In genomic region chr3:154183957-154184356, GRCm38 (mm10) we compare ENCODE assay signal across 15 mouse cellular contexts.
"Had no signal": no experiment of that assay in that cellular context is flagged by ENCODE, and none has a peak within 500 bp of the region (broad histone marks: within the 10 kb centered on the region; RNA-seq: fewer than 3 reads in every experiment).

No protein-coding gene starts in this region.

- H3K4me1 ChIP-seq: liver, embryonic 15.5 days; stomach, embryonic 15.5 days had no signal

- DNase-seq: kidney, adult 9 months; kidney, postnatal 36 days; lung, embryonic 14.5 days; lung, postnatal 10 days; lung, postnatal 4 days; retina, postnatal 1 day; right cerebral cortex, postnatal 14 days; thymus, postnatal 36 days had no signal

- H3K27ac ChIP-seq: kidney, postnatal 0 days; left cerebral cortex, adult 2 months; limb, embryonic 10.5 days; liver, embryonic 15.5 days; midbrain, embryonic 12.5 days; stomach, embryonic 15.5 days had no signal

- H3K9ac ChIP-seq: liver, embryonic 15.5 days; lung, embryonic 14.5 days; midbrain, embryonic 12.5 days; stomach, embryonic 15.5 days had no signal

- H3K27me3 ChIP-seq: midbrain, embryonic 12.5 days; stomach, embryonic 15.5 days had no signal

- H3K36me3 ChIP-seq: limb, embryonic 10.5 days; liver, embryonic 15.5 days; midbrain, embryonic 12.5 days; stomach, embryonic 15.5 days had no signal

- H3K4me3 ChIP-seq: left cerebral cortex, adult 2 months; limb, embryonic 10.5 days; liver, embryonic 15.5 days; midbrain, embryonic 12.5 days; stomach, embryonic 15.5 days had no signal

- H3K9me3 ChIP-seq: limb, embryonic 10.5 days; liver, embryonic 15.5 days; midbrain, embryonic 12.5 days; stomach, embryonic 15.5 days had no signal

- H3K4me2 ChIP-seq: liver, embryonic 11.5 days; liver, embryonic 15.5 days; lung, embryonic 14.5 days; midbrain, embryonic 12.5 days; stomach, embryonic 15.5 days had no signal
